Mouse (Mus musculus) embryo, embryonic 11 days (tissue): ENCODE results near the gene Pemt.
A peak's percentile ranks its signal among the peaks of the same experiment; 100 is the strongest.
"Not testable (repeated sequence)": the region's sequence is repeated elsewhere in the genome, so short reads cannot be mapped to it uniquely, and the experiment has no call there.

Source experiments
- DNase-seq: peaks from one replicate; pipeline ENCODE4 v3.0.0-alpha.2; 2015

Pemt gene

DNA sequence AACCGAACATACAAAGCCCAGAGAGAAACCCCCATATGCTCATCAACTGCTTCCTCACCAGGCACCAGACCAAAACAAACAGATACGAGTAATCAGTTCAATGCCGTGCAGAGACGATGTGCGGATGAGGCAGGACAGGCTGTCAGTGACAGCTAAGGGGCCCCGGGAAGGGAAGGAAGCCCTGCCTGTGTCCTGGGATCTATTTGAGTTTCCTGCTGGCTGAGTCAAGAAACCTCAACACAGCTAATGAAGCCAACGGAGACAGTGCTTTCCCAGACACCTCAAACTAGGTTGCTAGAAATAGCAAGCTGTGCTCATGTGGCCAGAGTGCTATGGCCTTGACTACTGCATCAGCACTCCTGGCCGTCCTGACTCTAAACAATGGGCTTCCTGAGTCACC is 54.9 kb downstream of the Pemt start:
- no peak for DNase-seq

DNA sequence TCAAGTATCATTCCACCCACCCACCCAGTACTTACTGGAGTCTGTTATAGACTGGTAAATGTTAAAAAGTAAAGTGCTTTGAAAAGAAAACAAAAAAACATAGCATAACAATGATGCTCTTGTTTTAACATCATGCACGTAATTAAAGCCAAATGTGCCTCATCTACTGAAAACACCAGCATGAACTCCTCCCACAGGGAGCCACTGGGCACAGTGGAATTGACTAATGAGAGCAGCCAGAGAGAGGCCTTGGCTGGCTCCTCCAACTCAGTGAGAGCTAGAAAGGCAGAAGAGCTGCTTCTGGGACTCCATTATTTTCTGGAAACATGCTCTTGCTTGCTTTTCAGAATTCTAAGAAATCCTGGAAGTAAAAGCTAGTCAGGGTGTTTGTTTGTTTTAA is 56.9 kb downstream of the Pemt start:
- peak; percentile 29 for DNase-seq

DNA sequence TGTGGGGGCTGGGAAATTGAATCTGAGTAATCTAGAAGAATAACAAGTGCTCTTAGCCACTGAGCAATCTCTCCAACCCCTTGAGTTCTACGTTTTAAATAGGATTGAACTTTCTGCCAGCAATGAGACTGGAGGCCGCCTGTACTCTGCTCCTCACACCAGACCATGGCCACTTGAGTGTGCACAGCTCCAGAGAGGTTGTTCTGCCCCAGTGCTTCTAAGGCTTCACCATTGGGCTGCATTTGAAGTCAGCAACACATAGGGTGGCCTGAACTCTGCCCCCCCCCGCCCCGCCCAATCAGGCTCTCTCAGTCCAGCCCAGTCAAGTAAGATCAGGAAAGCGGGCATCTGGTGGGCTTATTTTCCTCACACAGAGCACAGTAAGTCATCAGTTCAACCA is 68.5 kb downstream of the Pemt start:
- DNase-seq, result no peak

DNA sequence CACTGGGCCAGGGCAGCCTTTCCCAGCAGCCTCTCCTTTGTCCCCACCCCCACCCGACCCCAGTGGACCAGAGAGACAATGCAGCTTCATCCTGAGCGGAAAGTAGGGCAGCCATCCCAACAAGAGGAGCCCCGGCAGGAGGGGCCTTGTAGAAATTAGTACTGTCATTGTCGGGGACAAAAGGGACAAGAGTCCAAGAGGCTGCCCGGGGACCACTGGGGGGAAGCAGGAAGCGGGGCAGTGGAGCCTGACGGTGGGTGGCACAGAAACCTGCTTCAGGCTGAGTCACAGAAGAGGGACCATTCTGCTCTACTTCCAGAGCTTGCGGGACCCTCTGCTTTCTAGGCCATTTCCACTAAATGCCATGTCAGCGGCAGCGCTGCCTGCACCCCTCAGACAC is 71.0 kb downstream of the Pemt start:
- no peak for DNase-seq

DNA sequence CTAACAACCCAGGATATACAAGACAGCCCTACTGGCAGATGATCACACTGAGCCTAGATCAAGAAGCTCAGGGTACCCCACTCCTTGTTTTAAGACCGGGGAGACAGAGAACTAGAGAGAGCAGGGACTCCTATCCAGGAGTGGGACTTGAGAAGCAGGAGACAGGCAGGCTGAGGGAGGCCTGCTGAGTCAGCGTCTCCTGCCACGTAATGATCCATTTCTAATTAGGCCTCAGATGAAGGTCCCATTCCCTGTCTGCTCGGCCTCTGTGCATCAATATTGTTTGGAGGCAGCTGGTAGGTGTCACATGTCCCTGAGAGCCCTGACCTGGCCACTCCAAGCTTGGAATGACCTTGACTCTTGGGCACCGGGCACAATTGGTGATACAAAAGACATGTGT is 72.9 kb downstream of the Pemt start:
- DNase-seq, result no peak

DNA sequence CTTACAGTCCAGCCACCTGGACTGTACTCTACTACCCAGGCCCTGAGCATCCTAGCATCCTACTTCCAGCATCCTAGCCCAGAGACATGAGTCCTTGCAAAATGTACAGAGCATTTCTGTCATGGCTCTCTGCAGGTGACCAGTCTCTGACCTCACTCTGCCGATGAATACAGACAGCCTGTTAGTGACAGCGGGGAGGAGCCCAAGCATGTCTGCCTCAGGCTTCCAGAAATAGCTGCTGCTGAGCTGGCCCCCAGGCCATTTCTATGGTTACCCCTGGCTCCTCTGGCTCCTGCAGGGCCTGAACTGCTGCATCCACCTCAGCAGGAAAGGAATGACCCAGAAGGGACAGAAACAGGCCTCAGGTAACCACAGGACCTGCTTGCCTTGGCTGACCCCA is 74.6 kb downstream of the Pemt start:
- DNase-seq, result no peak

DNA sequence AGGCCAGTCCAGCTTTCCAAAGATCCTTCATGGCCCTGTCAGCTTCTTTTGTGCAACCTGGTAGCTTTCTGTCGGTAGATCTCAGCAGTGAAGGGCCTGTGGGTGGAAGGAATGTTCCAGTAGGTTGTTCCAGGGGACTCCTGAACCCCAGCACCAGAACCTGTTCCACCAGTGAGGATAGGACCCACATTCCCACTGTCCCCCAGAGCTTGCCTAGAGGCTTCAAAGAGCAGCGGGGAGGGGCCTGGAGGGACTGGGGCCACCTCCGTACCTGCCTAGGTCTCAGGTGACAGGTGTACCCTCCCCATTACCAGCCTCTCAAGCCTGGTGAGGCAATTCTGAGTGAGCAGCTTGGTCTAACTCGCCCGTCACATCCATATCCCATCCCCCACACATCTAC is 75.5 kb downstream of the Pemt start:
- no peak for DNase-seq

DNA sequence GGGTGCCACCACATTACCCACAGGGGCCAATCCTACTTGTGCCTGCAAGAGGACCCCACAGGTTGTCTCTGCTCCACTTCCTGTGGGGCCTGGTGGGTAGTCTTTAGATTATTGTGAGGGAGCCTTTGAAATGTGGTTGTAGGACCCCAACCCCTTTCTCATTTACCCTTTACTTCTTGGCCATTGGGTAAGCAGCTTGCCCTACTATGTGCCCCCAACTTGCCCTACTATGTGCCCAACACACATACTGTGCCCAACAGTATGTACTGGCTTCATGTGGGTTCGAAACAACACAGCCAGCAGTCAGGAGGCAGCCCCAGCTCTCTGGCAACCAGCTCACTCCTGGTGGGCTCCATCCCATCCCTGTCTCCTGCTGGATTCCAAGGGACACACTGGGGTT is 78.5 kb downstream of the Pemt start:
- DNase-seq, result no peak

DNA sequence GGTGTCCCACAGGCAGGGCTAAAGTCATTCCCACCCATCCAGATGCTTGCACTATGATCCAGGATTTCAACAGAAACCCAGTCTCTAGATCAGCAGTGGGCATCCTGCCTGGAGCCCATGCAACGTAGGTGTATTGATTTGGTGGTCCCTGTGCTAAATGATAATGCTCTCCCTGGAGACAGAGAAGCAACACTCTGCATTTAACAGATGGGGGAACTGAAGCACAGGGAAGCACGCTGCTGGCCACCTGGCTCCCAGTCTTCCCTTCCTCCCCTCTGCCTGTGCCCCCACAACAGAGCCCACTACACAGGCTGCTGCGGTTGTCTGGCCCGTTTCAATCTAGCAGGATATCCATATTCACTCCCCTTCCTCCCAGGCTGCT is 80.2 kb downstream of the Pemt start:
- DNase-seq, result no peak

DNA sequence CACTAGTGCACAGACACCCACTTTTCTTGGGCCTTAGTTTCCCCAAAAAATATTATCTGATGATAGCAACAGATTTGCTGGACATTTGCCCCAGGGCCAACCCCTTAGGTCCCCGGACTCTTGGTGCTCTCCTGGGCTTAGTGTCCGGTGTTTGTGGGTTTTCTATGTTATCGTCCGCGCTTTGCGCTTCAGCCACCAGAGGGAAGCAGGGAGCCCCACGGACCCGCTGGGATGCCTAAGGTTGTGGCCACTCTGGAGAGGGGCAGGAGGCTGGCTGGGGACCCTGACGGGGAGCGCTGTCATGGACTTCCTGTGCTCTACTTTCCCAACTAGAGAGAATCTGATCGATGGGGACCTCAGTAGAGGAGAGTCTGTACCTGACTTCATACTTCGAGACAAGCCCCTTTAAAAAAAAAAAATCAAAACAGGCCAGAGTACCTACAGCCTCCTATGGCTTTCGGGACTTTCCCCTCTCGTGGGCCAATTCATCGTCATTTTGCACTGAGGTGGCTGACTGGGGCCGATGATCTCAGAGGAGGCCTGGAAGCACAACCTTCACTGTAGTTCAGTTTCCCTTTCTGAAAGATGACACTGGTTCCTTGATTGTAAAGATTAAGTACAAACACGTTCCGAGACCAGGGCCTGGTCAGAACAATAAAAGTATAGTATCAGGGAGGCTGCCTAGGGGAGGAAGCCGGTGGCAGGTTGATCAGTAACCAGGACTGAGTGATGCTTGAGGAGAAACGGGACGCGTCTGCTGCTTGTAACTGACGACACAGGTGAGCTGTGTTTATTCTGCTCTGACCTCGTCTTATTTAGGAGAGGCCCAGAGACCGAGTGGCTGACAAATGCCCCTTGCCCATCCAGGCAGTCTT is 80.8 kb downstream of the Pemt start:
- peak; percentile 90 for DNase-seq

DNA sequence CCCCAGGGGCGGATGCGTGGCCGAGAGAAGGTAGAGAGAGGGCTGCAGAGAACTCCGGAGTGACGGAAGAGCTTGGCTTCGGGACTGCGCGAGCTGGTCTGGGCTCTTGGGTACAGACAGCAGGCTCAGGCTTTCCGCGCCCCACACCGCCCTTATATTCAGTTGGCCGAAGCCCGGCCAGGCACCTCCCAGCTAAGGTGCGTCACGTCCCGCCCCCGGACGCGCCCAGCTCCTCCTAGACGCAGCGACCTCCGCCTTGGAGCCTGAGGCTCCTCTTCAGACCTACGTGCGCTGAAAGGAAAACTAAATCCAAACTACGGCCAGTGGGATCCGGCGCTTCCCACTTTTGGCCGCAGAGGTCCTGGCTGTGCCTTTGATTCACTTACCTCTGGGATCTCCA is 81.5 kb downstream of the Pemt start, which contains the start of gene Rasd1:
Gene Rasd1, minus strand, starts transcription at position 127 of the 400 bp plus-strand sequence.
- peak; percentile 84 for DNase-seq

DNA sequence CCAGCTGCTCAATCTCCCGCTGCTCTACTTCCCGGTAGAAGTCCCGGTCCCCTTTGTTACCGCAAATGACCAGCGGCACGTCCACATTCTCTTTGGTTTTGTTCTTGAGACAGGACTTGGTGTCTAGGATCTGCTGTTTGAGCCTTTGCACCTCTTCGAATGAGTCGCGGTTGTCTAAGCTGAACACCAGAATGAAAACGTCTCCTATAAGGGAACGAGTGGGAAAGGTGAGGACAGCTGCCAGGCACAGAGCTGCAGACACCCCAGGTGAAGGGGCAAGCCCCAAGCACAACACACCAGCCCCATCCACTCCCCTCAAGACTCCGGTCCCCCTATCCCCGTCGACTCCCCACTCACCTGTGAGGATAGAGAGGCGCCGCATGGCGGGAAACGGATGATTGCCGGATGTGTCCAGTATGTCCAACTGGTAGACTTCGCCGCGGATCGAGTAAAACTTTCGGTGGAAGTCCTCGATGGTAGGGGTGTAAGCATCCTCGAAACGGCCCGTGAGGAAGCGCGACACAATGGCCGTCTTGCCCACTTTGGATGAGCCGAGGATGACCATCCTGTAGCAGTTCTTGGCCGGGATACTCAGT is 82.0 kb downstream of the Pemt start:
- DNase-seq, result peak; percentile 50

DNA sequence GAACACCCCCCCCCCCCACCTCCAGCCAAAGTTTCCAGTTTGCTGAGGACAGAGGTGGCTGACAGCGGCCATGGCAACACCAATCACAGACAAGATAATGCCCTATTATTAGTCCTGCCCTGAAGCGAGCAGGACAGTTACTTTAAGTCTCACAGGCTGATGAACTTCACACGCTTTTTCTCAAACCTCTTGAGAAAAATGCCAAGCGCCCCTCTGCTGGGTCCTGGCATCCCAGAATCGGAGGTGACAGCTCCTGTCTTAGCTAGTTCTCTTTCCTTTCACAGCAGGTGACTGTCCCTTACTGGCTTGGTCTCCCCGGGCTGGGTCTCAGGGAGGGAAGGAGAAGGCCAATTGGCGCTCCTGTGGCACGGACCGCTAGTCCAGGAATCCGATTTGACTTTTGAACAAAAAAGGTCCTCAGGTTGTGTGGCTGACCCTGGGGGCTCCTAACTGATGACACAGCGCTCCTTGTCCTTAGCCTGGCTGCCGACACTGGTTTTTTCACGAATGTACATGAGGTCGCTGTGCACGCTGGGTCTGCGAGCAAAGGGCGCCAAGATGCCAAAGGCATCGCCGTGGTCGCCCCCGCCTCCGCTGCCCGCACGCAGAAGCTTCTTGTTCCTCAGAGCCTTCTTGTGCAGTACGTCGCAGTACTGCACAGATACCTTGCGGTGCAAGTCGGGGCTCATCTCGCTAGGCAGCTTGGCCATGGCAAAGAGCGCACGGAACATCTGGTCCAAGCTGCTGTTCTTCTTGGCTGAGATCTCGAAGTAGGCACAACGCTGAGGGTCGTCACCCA is 82.7 kb downstream of the Pemt start:
- DNase-seq, result peak; percentile 40

DNA sequence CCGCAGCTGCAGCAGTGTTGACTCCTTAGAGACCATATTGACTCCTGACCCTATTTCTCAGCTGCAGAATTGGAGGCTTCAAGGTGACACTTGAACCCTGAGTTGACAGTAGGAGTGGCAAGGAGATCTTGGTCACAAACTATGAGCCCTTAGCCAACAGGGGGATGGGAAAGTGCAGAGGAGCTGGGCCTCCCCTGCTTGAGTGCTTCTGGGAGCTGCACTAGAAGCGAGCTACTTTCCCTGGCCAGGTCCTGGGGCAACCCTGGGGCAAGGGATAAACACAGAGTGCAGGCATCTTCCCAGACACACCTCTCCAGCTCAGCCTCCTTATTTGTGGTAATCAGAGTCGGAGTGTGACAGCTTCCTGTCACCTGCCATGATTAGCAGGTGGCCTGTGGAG is 83.7 kb downstream of the Pemt start:
- no peak for DNase-seq

DNA sequence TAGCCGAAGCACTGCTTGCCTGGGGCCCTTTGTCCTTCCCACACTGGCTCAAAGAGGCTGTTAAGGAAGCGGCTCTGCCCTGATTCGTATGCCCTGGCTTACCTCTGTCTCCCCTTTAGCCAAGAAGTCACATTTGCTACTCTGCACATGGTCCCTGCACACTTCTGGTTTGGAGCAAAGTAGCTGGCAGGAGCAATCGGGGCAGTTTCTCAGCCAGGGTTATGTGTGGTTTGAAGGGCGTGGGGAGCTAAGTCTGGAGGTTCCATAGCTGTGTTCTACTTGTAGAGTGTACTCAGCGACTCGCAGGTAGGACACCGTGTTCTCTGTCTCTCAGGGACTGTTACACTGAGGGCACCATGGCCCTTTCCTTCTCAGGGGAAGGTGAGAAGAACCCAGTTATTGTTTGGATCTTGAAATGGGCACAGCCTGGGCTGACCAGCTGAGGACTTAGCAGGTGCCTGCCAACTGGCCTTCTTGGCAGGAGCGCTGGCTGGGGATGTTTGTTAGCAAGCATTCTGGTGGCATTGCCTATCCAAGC is 84.9 kb downstream of the Pemt start:
- no peak for DNase-seq

DNA sequence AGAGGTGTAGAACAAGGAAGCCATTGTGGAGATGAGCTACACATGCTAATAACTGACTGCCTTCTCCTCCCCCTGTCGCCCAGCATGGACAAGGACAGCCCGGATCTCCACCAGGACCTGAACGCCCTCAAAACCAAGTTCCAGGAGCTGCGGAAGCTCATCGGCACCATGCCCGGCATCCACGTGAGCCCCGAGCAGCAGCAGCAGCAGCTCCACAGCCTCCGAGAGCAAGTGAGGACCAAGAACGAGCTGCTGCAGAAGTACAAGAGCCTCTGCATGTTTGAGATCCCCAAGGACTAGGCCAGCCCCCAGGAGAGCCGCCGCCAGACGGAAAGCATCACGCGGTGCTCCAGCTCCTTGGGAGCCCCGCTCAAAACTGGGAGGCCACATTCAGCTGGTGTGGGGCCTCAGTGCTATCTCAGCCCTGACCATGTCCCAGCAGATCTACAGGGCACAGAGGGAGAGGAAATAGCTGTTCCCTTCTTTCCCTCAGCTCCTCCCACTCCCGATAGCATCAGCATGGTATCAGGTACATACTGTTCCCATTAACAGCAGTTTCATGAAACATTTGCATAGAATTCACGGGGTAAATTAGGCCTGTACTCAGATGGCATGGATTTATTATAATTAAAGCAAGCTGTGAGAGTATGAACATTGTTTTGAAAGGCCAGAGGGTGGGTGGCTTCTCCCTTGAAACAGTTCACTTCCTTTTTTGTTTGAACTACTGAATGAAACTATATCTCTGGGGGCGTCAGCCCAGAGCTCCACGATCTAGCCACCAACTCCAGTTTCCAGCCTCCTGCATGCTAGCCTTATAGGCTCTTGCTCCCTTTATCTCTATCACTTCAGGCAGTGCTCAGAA is 85.6 kb downstream of the Pemt start:
- peak; percentile 29 for DNase-seq

DNA sequence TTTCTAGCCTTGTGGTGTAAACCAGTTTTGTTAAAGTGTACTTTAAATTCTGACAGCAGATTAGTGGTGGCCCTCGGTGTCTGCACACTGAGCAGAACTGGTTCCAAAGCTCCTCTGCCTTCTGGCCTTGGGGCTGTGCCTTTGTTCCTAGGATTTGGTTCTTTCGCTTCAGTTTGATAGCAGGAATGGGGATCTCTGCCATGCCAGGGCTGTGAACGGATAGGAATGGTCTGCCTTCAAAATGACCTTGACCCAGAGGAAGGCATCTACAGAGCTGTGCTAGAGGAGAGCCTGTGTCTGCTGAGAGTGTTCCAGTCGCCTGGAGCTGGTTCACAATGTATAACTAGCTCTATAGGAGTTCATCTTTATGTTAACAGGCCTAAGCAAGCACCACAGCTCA is 86.8 kb downstream of the Pemt start:
- no peak for DNase-seq

DNA sequence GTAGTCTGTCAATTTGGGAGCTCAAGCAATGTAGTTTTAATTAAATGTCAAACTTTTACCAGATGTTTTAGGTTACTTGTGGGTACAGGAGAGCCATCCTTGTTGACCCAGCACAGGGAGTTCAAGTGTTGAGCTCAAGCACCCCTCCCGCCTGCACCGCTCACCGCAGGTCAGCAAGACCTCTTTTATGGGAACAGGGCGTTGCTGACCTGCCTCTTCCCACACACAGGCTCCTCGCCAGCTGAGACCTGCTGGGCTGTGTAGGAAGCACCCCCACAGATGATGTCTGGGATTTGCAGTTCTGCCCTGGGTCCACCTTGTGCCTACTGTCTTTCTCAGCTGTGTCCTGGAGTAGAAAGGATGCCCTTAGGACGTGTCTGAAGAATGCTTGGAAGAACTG is 89.5 kb downstream of the Pemt start:
- DNase-seq, result no peak

DNA sequence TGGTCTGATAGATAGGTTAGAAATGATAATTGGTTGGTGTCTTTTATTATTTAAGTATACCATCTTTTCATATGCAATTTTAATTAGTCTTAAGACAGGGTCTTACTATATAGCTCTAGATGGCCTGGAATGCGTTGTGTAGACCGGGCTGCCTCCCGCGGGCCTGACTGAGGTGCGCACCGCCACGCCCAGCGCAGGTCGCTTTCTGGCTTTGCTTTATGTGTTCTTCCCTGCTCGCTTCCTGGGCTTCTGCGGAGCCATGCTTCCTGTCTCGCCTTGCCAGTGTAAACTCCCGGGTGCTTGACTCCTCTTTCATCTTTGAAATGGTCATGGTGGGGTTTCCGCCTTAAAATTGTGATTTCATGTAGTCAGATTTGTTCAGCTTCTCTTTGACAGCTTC is 93.4 kb downstream of the Pemt start:
- DNase-seq, result no peak

DNA sequence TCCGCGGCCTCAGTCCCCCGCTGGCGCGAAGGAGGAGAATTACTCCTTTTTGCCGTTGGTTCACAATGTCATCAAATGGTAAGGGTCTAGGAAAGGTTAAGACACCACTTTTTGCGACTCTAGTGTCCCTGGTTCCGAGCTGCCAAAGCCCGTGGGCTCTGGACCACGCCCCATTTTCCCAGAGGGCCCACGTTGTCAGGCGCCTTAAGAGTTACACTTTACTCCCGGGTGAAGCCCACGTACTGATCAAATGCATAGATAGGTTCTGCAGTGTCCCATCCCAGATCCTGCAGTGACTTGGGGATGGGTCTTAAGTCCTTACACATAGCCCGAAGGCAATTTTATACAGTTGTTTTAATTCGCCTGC is 97.9 kb downstream of the Pemt start:
- DNase-seq, result peak; percentile 37

DNA sequence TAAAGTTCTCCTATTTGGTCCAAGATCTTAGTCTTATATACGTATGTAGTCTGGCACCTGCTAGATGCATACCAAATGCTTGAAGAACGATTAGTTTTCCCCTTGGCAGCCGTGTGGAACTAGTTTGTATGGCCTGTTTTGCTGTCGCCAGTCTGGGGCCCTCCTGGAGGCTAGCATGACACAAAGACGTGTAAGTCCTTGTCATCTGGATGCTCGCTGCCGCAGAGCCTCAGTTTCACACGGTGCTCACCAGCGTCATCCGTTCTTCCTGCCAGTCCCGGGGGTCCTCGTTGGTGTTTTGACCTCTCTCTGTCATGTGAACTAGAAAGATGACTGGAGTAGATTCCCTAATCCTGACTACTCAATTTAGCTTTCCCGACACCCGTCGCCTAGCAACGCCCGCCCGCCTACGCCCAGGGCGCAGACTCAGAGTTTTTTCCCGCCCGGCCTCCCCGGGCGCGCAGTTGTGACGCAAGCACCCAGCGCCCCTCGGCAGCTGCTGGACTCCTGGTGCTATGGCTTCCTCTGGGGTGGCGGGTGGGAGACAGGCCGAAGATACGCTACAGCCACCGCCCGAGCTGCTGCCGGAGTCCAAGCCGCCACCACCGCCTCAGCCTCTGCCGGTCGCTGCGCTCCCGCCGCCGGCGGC is 98.4 kb downstream of the Pemt start, which contains the start of gene Med9:
Gene Med9, plus strand, starts transcription at position 455 of the 649 bp plus-strand sequence.
- peak; percentile 98 for DNase-seq

DNA sequence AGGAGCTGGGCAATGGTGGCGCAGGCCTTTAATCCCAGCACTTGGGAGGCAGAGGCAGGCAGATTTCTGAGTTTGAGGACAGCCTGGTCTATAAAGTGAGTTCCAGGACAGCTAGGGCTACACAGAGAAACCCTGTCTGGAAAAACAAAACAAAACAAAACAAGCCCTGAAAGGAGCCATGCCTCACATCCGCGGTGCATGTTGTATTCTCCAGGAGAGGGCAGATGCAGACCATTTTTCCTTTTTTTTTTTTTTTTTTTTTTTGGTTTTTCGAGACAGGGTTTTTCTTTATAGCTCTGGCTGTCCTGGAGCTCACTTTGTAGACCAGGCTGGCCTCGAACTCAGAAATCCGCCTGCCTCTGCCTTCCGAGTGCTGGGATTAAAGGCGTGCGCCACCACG is 101.4 kb downstream of the Pemt start:
- not testable (repeated sequence) for DNase-seq
